Mouse (Mus musculus): ENCODE results near the gene Mum1. TPM values are rescaled to one million over a fixed set of nuclear protein-coding genes. Genes with fewer than 3 reads are reported as not detected.

Mum1 gene
- polyA plus RNA-seq, 1 experiment from 2014 or later: 34.0 TPM

DNA sequence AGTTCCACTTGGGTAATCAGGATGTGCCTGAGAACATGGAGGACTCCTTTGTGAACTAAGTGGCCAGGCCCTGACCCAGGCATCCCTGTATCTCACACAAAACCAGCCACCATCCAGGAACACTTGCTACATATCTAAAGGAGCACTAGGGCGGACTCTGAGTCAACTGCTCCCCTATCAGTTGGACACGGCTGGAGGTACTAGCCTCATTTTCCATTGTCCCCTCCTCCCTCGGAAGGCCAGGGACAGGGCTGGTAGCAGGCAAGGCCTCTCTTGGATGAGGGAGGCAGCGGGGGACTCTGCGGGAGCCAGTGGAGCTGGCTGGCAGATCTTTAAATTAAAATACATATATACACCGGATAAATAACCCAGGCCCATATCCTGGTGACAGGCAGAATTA, 32.3 kb upstream of the Mum1 start:
- 86% methylated on average over 6 of the region's 6 CpGs for WGBS
- no peak overlapping the region for H3K4me2 ChIP-seq (replicated peaks; ENCODE audit: low read depth, low read length)
- H3K27me3 ChIP-seq (replicated peaks; ENCODE audit: insufficient read depth, low read length): peaks cover 14% of the 10 kb centered on the region
- no peak overlapping the region for H3K9ac ChIP-seq (replicated peaks; ENCODE audit: low read depth)
- no peak for ATAC-seq
- no peaks in the 10 kb centered on the region; the same call in 1 of the 2 replicates for H3K4me1 ChIP-seq (ENCODE audit: insufficient read depth, low read depth, low read length)
- TF ChIP-seq CTCF (IDR thresholded peaks at IDR 0.05) (no peak), EP300 (IDR thresholded peaks at IDR 0.05) (no peak)
- no peaks in the 10 kb centered on the region for H3K9me3 ChIP-seq (ENCODE audit: low read length)
- H3K36me3 ChIP-seq (ENCODE audit: insufficient read depth, low read length): no peaks in the 10 kb centered on the region
- DNase-seq (ENCODE audit: low spot score): no peak
- no peak overlapping the region for H3K4me3 ChIP-seq (ENCODE audit: low read depth, low read length)
- no peak overlapping the region for H3K27ac ChIP-seq (ENCODE audit: low read length)

- no peaks in the 10 kb centered on the region; the same call in 1 of the 2 replicates for H3K4me1 ChIP-seq (ENCODE audit: insufficient read depth, low read depth, low read length)
- no peaks in the 10 kb centered on the region for H3K36me3 ChIP-seq (ENCODE audit: insufficient read depth, low read length)
- no peak overlapping the region for H3K4me2 ChIP-seq (replicated peaks; ENCODE audit: low read depth, low read length)
- no peak for ATAC-seq
- 66% methylated on average over 8 of the region's 8 CpGs for WGBS
- DNase-seq (ENCODE audit: low spot score): no peak
- H3K27me3 ChIP-seq (replicated peaks; ENCODE audit: insufficient read depth, low read length): peaks cover 9% of the 10 kb centered on the region
- no peak overlapping the region for H3K4me3 ChIP-seq (ENCODE audit: low read depth, low read length)
- H3K9ac ChIP-seq (replicated peaks; ENCODE audit: low read depth): no peak overlapping the region
- no peak overlapping the region for H3K27ac ChIP-seq (ENCODE audit: low read length)
- no peak for TF ChIP-seq EP300 (IDR thresholded peaks at IDR 0.05)
- TF ChIP-seq CTCF (IDR thresholded peaks at IDR 0.05): no peak
- no peaks in the 10 kb centered on the region for H3K9me3 ChIP-seq (ENCODE audit: low read length)
Observed at GRCm38 (mm10) chr10:80194441-80194840, 31.8 kb upstream of the Mum1 start.

DNA sequence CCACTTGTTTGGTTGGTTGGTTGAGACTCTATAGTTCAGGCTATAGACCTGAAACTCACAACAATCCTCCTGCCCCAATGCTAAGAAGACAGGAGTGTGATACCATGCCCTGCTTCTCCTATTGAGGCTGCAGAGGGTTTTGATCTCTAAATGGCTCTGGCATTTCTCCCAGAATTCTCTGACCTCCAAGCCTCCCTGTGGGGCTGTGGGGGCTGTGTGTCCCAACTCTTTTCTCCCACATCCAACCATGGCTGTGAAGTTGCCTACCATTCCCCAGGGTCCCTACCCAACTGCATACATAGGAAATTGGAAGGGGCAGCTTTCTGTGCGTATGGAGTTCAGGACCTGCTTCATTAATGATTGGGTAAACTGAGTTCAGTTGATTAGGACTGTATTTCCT, 30.1 kb upstream of the Mum1 start:
- DNase-seq (ENCODE audit: low spot score): no peak
- TF ChIP-seq EP300 (IDR thresholded peaks at IDR 0.05) (no peak), CTCF (IDR thresholded peaks at IDR 0.05) (no peak)

DNA sequence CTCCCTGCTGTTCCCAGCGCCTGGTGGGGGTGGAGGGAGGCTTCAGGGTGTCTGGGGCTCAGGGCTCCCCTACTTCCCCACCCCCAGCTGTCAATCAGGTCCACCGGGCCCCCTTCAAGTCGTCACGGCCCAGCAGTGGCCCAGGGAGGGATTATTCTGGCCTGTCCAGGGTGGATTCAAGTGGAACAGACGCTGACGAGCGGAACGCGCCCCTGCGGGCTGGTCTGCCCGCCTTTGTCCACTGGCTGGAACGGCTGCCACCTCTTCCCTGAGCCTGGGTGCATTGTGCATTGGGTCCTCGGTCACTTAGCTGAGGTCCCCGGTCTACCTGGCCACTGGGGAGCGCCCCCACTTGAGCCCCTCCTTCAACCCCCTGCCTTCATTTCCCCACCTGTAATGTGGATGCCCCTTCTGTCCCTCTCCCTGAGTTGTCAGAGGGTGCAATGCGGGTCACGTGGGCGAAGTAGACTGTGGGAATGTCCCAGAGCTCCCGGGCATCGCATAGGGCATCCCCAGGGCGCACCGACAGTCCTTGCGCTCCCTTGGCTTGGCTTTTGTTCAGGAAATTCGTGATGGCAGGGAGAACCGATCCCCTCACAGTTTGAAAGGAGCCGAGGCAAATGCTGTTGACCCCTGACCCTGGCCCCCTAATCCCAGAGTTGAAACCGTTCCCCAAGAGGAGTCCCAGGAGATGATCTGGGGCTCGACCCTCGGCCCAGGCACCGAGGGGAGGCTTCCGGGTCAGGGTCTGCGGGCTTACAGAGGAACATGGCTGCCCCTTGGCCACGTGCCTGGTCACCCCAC, 29.3 kb upstream of the Mum1 start:
- no peak for DNase-seq (ENCODE audit: low spot score)
- no peak for TF ChIP-seq CTCF (IDR thresholded peaks at IDR 0.05)
- TF ChIP-seq EP300 (IDR thresholded peaks at IDR 0.05): no peak
- Histone ChIP-seq H3K4me1 (ENCODE audit: insufficient read depth, low read depth, low read length) (no peaks in the 10 kb centered on the region), H3K9me3 (ENCODE audit: low read length) (no peaks in the 10 kb centered on the region), H3K36me3 (ENCODE audit: insufficient read depth, low read length) (no peaks in the 10 kb centered on the region), H3K4me2 (replicated peaks; ENCODE audit: low read depth, low read length) (no peak overlapping the region), H3K27ac (ENCODE audit: low read length) (no peak overlapping the region), H3K27me3 (replicated peaks; ENCODE audit: insufficient read depth, low read length) (no peaks in the 10 kb centered on the region), H3K9ac (replicated peaks; ENCODE audit: low read depth) (no peak overlapping the region), H3K4me3 (ENCODE audit: low read depth, low read length) (no peak overlapping the region)
- 75% methylated on average over 33 of the region's 33 CpGs for WGBS
- ATAC-seq: no peak

More for the DNA sequence above, 30.1 kb upstream of the Mum1 start:
- Histone ChIP-seq H3K9ac (replicated peaks; ENCODE audit: low read depth) (no peak overlapping the region), H3K27me3 (replicated peaks; ENCODE audit: insufficient read depth, low read length) (no peaks in the 10 kb centered on the region), H3K4me2 (replicated peaks; ENCODE audit: low read depth, low read length) (no peak overlapping the region), H3K9me3 (ENCODE audit: low read length) (no peaks in the 10 kb centered on the region), H3K4me1 (ENCODE audit: insufficient read depth, low read depth, low read length) (no peaks in the 10 kb centered on the region), H3K36me3 (ENCODE audit: insufficient read depth, low read length) (no peaks in the 10 kb centered on the region), H3K27ac (ENCODE audit: low read length) (no peak overlapping the region), H3K4me3 (ENCODE audit: low read depth, low read length) (no peak overlapping the region)
- ATAC-seq: no peak
- 72% methylated on average over 1 of the region's 1 CpGs for WGBS

- 57% methylated on average over 3 of the region's 3 CpGs for WGBS
- H3K9ac ChIP-seq (replicated peaks; ENCODE audit: low read depth): no peak overlapping the region
- H3K4me2 ChIP-seq (replicated peaks; ENCODE audit: low read depth, low read length): no peak overlapping the region
- H3K36me3 ChIP-seq (ENCODE audit: insufficient read depth, low read length): no peaks in the 10 kb centered on the region
- H3K9me3 ChIP-seq (ENCODE audit: low read length): no peaks in the 10 kb centered on the region
- no peaks in the 10 kb centered on the region for H3K27me3 ChIP-seq (replicated peaks; ENCODE audit: insufficient read depth, low read length)
- H3K4me3 ChIP-seq (ENCODE audit: low read depth, low read length): no peak overlapping the region
- H3K4me1 ChIP-seq (ENCODE audit: insufficient read depth, low read depth, low read length): no peaks in the 10 kb centered on the region
- no peak overlapping the region for H3K27ac ChIP-seq (ENCODE audit: low read length)
- peak; percentile 92 for DNase-seq (ENCODE audit: low spot score)
- ATAC-seq: peak; percentile 94
- peak; percentile 97 for TF ChIP-seq CTCF (IDR thresholded peaks at IDR 0.05)
- no peak for TF ChIP-seq EP300 (IDR thresholded peaks at IDR 0.05)
Observed at GRCm38 (mm10) chr10:80199440-80200008, 26.7 kb upstream of the Mum1 start.

DNA sequence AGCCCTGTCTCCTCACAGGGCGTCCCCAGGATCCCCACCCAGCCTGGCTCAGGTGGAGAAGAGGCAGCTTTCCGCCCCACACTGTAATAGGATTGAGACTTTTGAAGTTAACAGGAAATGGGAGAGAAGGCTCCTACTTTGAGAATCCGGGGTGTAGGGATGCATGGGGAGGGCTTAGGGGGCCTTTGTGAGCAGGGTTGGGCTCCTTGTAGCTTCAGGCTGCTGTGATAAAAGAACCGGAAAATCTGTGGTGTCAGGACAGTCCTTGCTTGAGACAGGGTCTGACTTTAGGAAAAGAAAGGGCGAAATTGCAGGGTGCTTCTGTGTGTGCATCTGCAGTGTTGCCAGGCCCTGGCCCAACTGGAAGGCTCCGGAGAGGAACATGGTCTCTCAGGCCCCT, 25.7 kb upstream of the Mum1 start:
- no peak overlapping the region for H3K4me2 ChIP-seq (replicated peaks; ENCODE audit: low read depth, low read length)
- no peak for ATAC-seq
- no peaks in the 10 kb centered on the region for H3K36me3 ChIP-seq (ENCODE audit: insufficient read depth, low read length)
- H3K4me3 ChIP-seq (ENCODE audit: low read depth, low read length): no peak overlapping the region
- no peaks in the 10 kb centered on the region for H3K27me3 ChIP-seq (replicated peaks; ENCODE audit: insufficient read depth, low read length)
- H3K9ac ChIP-seq (replicated peaks; ENCODE audit: low read depth): no peak overlapping the region
- no peaks in the 10 kb centered on the region for H3K4me1 ChIP-seq (ENCODE audit: insufficient read depth, low read depth, low read length)
- 67% methylated on average over 6 of the region's 6 CpGs for WGBS
- no peaks in the 10 kb centered on the region for H3K9me3 ChIP-seq (ENCODE audit: low read length)
- TF ChIP-seq CTCF (IDR thresholded peaks at IDR 0.05) (no peak), EP300 (IDR thresholded peaks at IDR 0.05) (no peak)
- no peak for DNase-seq (ENCODE audit: low spot score)
- H3K27ac ChIP-seq (ENCODE audit: low read length): no peak overlapping the region
